Mouse (Mus musculus): Measurements from ENCODE around the gene Cul5. TPM values are rescaled to one million over a fixed set of nuclear protein-coding genes. Genes with fewer than 3 reads are reported as not detected.

The Cul5 gene
- polyA plus RNA-seq, 1 experiment, result 1.6 TPM

- no peak overlapping the region for H3K27ac ChIP-seq (ENCODE audit: insufficient read depth, low read depth, low read length)
- 85% methylated on average over 3 of the region's 3 CpGs for WGBS
- TF ChIP-seq POLR2A (IDR thresholded peaks at IDR 0.05; ENCODE audit: low read depth, low read length) (no peak), CTCF (IDR thresholded peaks at IDR 0.05; ENCODE audit: extremely low read depth, insufficient read length, insufficient replicate concordance, low read depth, low read length) (no peak)
- H3K36me3 ChIP-seq (ENCODE audit: control insufficient read depth, insufficient read depth, low read length), result no peaks in the 10 kb centered on the region; the same call in 1 of the 2 replicates
- H3K27me3 ChIP-seq (ENCODE audit: control insufficient read depth, insufficient read depth, low read length), result no peaks in the 10 kb centered on the region
- no peak overlapping the region for H3K4me3 ChIP-seq (ENCODE audit: low read depth, low read length)
- H3K4me1 ChIP-seq (ENCODE audit: control insufficient read depth, insufficient read depth, insufficient read length, low read length), result peaks cover 11% of the 10 kb centered on the region
Observed at GRCm38 (mm10) chr9:53607192-53607591, 62.6 kb downstream of the Cul5 start.

- no peak overlapping the region for H3K4me3 ChIP-seq (ENCODE audit: low read depth, low read length)
- H3K36me3 ChIP-seq (ENCODE audit: control insufficient read depth, insufficient read depth, low read length), result peaks cover 1% of the 10 kb centered on the region; the same call in 1 of the 2 replicates
- TF ChIP-seq CTCF (IDR thresholded peaks at IDR 0.05; ENCODE audit: extremely low read depth, insufficient read length, insufficient replicate concordance, low read depth, low read length) (no peak), POLR2A (IDR thresholded peaks at IDR 0.05; ENCODE audit: low read depth, low read length) (no peak)
- 76% methylated on average over 5 of the region's 5 CpGs for WGBS
- H3K27ac ChIP-seq (ENCODE audit: insufficient read depth, low read depth, low read length), result no peak overlapping the region
- H3K4me1 ChIP-seq (ENCODE audit: control insufficient read depth, insufficient read depth, insufficient read length, low read length), result peaks cover 11% of the 10 kb centered on the region
- no peaks in the 10 kb centered on the region for H3K27me3 ChIP-seq (ENCODE audit: control insufficient read depth, insufficient read depth, low read length)
Observed at GRCm38 (mm10) chr9:53604954-53605353, 64.9 kb downstream of the Cul5 start.

GRCm38 (mm10) chr9:53603849-53604248, 66.0 kb downstream of the Cul5 start:
- 0 out of 2 replicates have a peak overlapping the region, but pooled peaks have one; percentile 2 for H3K27ac ChIP-seq (ENCODE audit: insufficient read depth, low read depth, low read length)
- peaks cover 11% of the 10 kb centered on the region for H3K4me1 ChIP-seq (ENCODE audit: control insufficient read depth, insufficient read depth, insufficient read length, low read length)
- H3K4me3 ChIP-seq (ENCODE audit: low read depth, low read length), result no peak overlapping the region
- peaks cover 1% of the 10 kb centered on the region; the same call in 1 of the 2 replicates for H3K36me3 ChIP-seq (ENCODE audit: control insufficient read depth, insufficient read depth, low read length)
- TF ChIP-seq CTCF (IDR thresholded peaks at IDR 0.05; ENCODE audit: extremely low read depth, insufficient read length, insufficient replicate concordance, low read depth, low read length) (no peak), POLR2A (IDR thresholded peaks at IDR 0.05; ENCODE audit: low read depth, low read length) (no peak)
- H3K27me3 ChIP-seq (ENCODE audit: control insufficient read depth, insufficient read depth, low read length), result no peaks in the 10 kb centered on the region
- WGBS, result 36% methylated on average over 3 of the region's 3 CpGs

- 61% methylated on average over 1 of the region's 1 CpGs for WGBS
- TF ChIP-seq CTCF (IDR thresholded peaks at IDR 0.05; ENCODE audit: extremely low read depth, insufficient read length, insufficient replicate concordance, low read depth, low read length) (no peak), POLR2A (IDR thresholded peaks at IDR 0.05; ENCODE audit: low read depth, low read length) (no peak)
- no peaks in the 10 kb centered on the region for H3K27me3 ChIP-seq (ENCODE audit: control insufficient read depth, insufficient read depth, low read length)
- peaks cover 2% of the 10 kb centered on the region; the same call in 1 of the 2 replicates for H3K36me3 ChIP-seq (ENCODE audit: control insufficient read depth, insufficient read depth, low read length)
- no peak overlapping the region for H3K4me3 ChIP-seq (ENCODE audit: low read depth, low read length)
- 0 out of 2 replicates have a peak overlapping the region, but pooled peaks have one; percentile 2 for H3K27ac ChIP-seq (ENCODE audit: insufficient read depth, low read depth, low read length)
- H3K4me1 ChIP-seq (ENCODE audit: control insufficient read depth, insufficient read depth, insufficient read length, low read length), result peaks cover 11% of the 10 kb centered on the region
Observed at GRCm38 (mm10) chr9:53603384-53603783, 66.4 kb downstream of the Cul5 start.

- H3K4me3 ChIP-seq (ENCODE audit: low read depth, low read length), result no peak overlapping the region
- H3K36me3 ChIP-seq (ENCODE audit: control insufficient read depth, insufficient read depth, low read length), result peaks cover 4% of the 10 kb centered on the region
- H3K4me1 ChIP-seq (ENCODE audit: control insufficient read depth, insufficient read depth, insufficient read length, low read length), result peaks cover 9% of the 10 kb centered on the region
- H3K27me3 ChIP-seq (ENCODE audit: control insufficient read depth, insufficient read depth, low read length), result no peaks in the 10 kb centered on the region
- TF ChIP-seq CTCF (IDR thresholded peaks at IDR 0.05; ENCODE audit: extremely low read depth, insufficient read length, insufficient replicate concordance, low read depth, low read length), result no peak
- no peak for TF ChIP-seq POLR2A (IDR thresholded peaks at IDR 0.05; ENCODE audit: low read depth, low read length)
- H3K27ac ChIP-seq (ENCODE audit: insufficient read depth, low read depth, low read length), result no peak overlapping the region
- 84% methylated on average over 2 of the region's 2 CpGs for WGBS
Observed at GRCm38 (mm10) chr9:53601541-53601940, 68.3 kb downstream of the Cul5 start.

GRCm38 (mm10) chr9:53598631-53599030, 71.2 kb downstream of the Cul5 start:
- Histone ChIP-seq H3K27me3 (ENCODE audit: control insufficient read depth, insufficient read depth, low read length) (no peaks in the 10 kb centered on the region), H3K4me1 (ENCODE audit: control insufficient read depth, insufficient read depth, insufficient read length, low read length) (peaks cover under 1% of the 10 kb centered on the region; the same call in 1 of the 2 replicates), H3K36me3 (ENCODE audit: control insufficient read depth, insufficient read depth, low read length) (peaks cover 9% of the 10 kb centered on the region), H3K27ac (ENCODE audit: insufficient read depth, low read depth, low read length) (no peak overlapping the region), H3K4me3 (ENCODE audit: low read depth, low read length) (no peak overlapping the region)
- TF ChIP-seq POLR2A (IDR thresholded peaks at IDR 0.05; ENCODE audit: low read depth, low read length), result no peak
- no peak for TF ChIP-seq CTCF (IDR thresholded peaks at IDR 0.05; ENCODE audit: extremely low read depth, insufficient read length, insufficient replicate concordance, low read depth, low read length)
- 92% methylated on average over 6 of the region's 6 CpGs for WGBS

- H3K4me3 ChIP-seq (ENCODE audit: low read depth, low read length), result no peak overlapping the region
- H3K27me3 ChIP-seq (ENCODE audit: control insufficient read depth, insufficient read depth, low read length), result no peaks in the 10 kb centered on the region
- H3K4me1 ChIP-seq (ENCODE audit: control insufficient read depth, insufficient read depth, insufficient read length, low read length), result no peaks in the 10 kb centered on the region
- H3K36me3 ChIP-seq (ENCODE audit: control insufficient read depth, insufficient read depth, low read length), result peaks cover 19% of the 10 kb centered on the region
- no peak for TF ChIP-seq POLR2A (IDR thresholded peaks at IDR 0.05; ENCODE audit: low read depth, low read length)
- no peak for TF ChIP-seq CTCF (IDR thresholded peaks at IDR 0.05; ENCODE audit: extremely low read depth, insufficient read length, insufficient replicate concordance, low read depth, low read length)
- H3K27ac ChIP-seq (ENCODE audit: insufficient read depth, low read depth, low read length), result no peak overlapping the region
- 89% methylated on average over 4 of the region's 4 CpGs for WGBS
Observed at GRCm38 (mm10) chr9:53596971-53597600, 72.7 kb downstream of the Cul5 start.

All from small intestine, adult 2 months (tissue).